Mouse (Mus musculus): ENCODE measurements around the gene Vmn1r199. TPM values are rescaled to one million over a fixed set of nuclear protein-coding genes. Genes with fewer than 3 reads are reported as not detected.
"Not testable (repeated sequence)": the region's sequence is repeated elsewhere in the genome, so short reads cannot be mapped to it uniquely, and the experiment has no call there.

The Vmn1r199 gene
- not detected in 2 replicates for polyA plus RNA-seq (2015; fragmentation: Nextera tagmentation; extraction: Ambion mirVana)

GRCm38 (mm10) chr13:22379518-22379917 is at the start of gene Vmn1r199:
Vmn1r199 (plus strand) TSS chr13:22379818.
- Histone ChIP-seq H3K27ac (ENCODE audit: low read length) (no peak within 1 kb of the TSS), H3K4me2 (replicated peaks; ENCODE audit: low read depth, low read length) (no peak within 1 kb of the TSS), H3K9ac (replicated peaks; ENCODE audit: low read depth) (no peak within 1 kb of the TSS), H3K4me1 (ENCODE audit: insufficient read depth, low read depth, low read length) (no peaks in the 10 kb centered on the region), H3K9me3 (ENCODE audit: low read length) (no peaks in the 10 kb centered on the region), H3K27me3 (replicated peaks; ENCODE audit: insufficient read depth, low read length) (no peaks in the 10 kb centered on the region), H3K36me3 (ENCODE audit: insufficient read depth, low read length) (no peaks in the 10 kb centered on the region), H3K4me3 (ENCODE audit: low read depth, low read length) (no peak within 1 kb of the TSS)
- whole genome bisulfite sequencing: 54% methylated on average over 2 of the region's 2 CpGs
- no peak for ATAC-seq
- no peak for DNase-seq (ENCODE audit: low spot score)
- TF ChIP-seq EP300 (IDR thresholded peaks at IDR 0.05) (no peak), CTCF (IDR thresholded peaks at IDR 0.05) (no peak)

GRCm38 (mm10) chr13:22333269-22333668 is 46.3 kb upstream of the Vmn1r199 start:
- H3K4me1 ChIP-seq (ENCODE audit: insufficient read depth, low read depth, low read length): no peaks in the 10 kb centered on the region
- ATAC-seq (no peak), DNase-seq (ENCODE audit: low spot score) (no peak)
- H3K4me2 ChIP-seq (replicated peaks; ENCODE audit: low read depth, low read length): no peak overlapping the region
- H3K36me3 ChIP-seq (ENCODE audit: insufficient read depth, low read length): no peaks in the 10 kb centered on the region
- no peak overlapping the region for H3K4me3 ChIP-seq (ENCODE audit: low read depth, low read length)
- H3K9me3 ChIP-seq (ENCODE audit: low read length): no peaks in the 10 kb centered on the region
- TF ChIP-seq CTCF (IDR thresholded peaks at IDR 0.05) (no peak), EP300 (IDR thresholded peaks at IDR 0.05) (no peak)
- no peak overlapping the region for H3K27ac ChIP-seq (ENCODE audit: low read length)
- 60% methylated on average over 2 of the region's 2 CpGs for WGBS
- no peaks in the 10 kb centered on the region for H3K27me3 ChIP-seq (replicated peaks; ENCODE audit: insufficient read depth, low read length)
- H3K9ac ChIP-seq (replicated peaks; ENCODE audit: low read depth): no peak overlapping the region

- Histone ChIP-seq H3K27ac (ENCODE audit: low read length) (no peak overlapping the region), H3K4me2 (replicated peaks; ENCODE audit: low read depth, low read length) (no peak overlapping the region), H3K4me1 (ENCODE audit: insufficient read depth, low read depth, low read length) (no peaks in the 10 kb centered on the region), H3K9ac (replicated peaks; ENCODE audit: low read depth) (no peak overlapping the region), H3K9me3 (ENCODE audit: low read length) (no peaks in the 10 kb centered on the region), H3K36me3 (ENCODE audit: insufficient read depth, low read length) (no peaks in the 10 kb centered on the region), H3K27me3 (replicated peaks; ENCODE audit: insufficient read depth, low read length) (no peaks in the 10 kb centered on the region), H3K4me3 (ENCODE audit: low read depth, low read length) (no peak overlapping the region)
- TF ChIP-seq CTCF (IDR thresholded peaks at IDR 0.05) (no peak), EP300 (IDR thresholded peaks at IDR 0.05) (no peak)
- no peak for DNase-seq (ENCODE audit: low spot score)
- no peak for ATAC-seq
- WGBS: 74% methylated on average over 1 of the region's 1 CpGs
Measured at GRCm38 (mm10) chr13:22335565-22335964, 44.1 kb upstream of the Vmn1r199 start.

- Histone ChIP-seq H3K4me1 (ENCODE audit: insufficient read depth, low read depth, low read length) (no peaks in the 10 kb centered on the region), H3K4me3 (ENCODE audit: low read depth, low read length) (no peak within 1 kb of the TSS), H3K36me3 (ENCODE audit: insufficient read depth, low read length) (no peaks in the 10 kb centered on the region), H3K9me3 (ENCODE audit: low read length) (no peaks in the 10 kb centered on the region), H3K27me3 (replicated peaks; ENCODE audit: insufficient read depth, low read length) (no peaks in the 10 kb centered on the region), H3K4me2 (replicated peaks; ENCODE audit: low read depth, low read length) (no peak within 1 kb of the TSS), H3K9ac (replicated peaks; ENCODE audit: low read depth) (no peak within 1 kb of the TSS), H3K27ac (ENCODE audit: low read length) (no peak within 1 kb of the TSS)
- no peak for ATAC-seq
- TF ChIP-seq EP300 (IDR thresholded peaks at IDR 0.05) (no peak), CTCF (IDR thresholded peaks at IDR 0.05) (no peak)
- WGBS: 27% methylated on average over 1 of the region's 1 CpGs
- DNase-seq (ENCODE audit: low spot score): no peak
Measured at GRCm38 (mm10) chr13:22350064-22350463, 29.6 kb upstream of the Vmn1r199 start, which contains the start of gene Vmn1r198. Vmn1r198 (plus strand) TSS chr13:22350364.

GRCm38 (mm10) chr13:22350813-22351212 is 28.8 kb upstream of the Vmn1r199 start:
- no peak overlapping the region for H3K4me3 ChIP-seq (ENCODE audit: low read depth, low read length)
- TF ChIP-seq CTCF (IDR thresholded peaks at IDR 0.05): no peak
- TF ChIP-seq EP300 (IDR thresholded peaks at IDR 0.05): no peak
- DNase-seq (ENCODE audit: low spot score) (no peak), ATAC-seq (no peak)
- no peaks in the 10 kb centered on the region for H3K4me1 ChIP-seq (ENCODE audit: insufficient read depth, low read depth, low read length)
- H3K27ac ChIP-seq (ENCODE audit: low read length): no peak overlapping the region
- no peaks in the 10 kb centered on the region for H3K36me3 ChIP-seq (ENCODE audit: insufficient read depth, low read length)
- no peak overlapping the region for H3K9ac ChIP-seq (replicated peaks; ENCODE audit: low read depth)
- 88% methylated on average over 1 of the region's 1 CpGs for WGBS
- H3K27me3 ChIP-seq (replicated peaks; ENCODE audit: insufficient read depth, low read length): no peaks in the 10 kb centered on the region
- no peaks in the 10 kb centered on the region for H3K9me3 ChIP-seq (ENCODE audit: low read length)
- H3K4me2 ChIP-seq (replicated peaks; ENCODE audit: low read depth, low read length): no peak overlapping the region

GRCm38 (mm10) chr13:22381128-22381527 is 1.5 kb downstream of the Vmn1r199 start:
- not testable (repeated sequence) for H3K36me3 ChIP-seq (ENCODE audit: insufficient read depth, low read length); H3K4me3 ChIP-seq (ENCODE audit: low read depth, low read length); H3K9me3 ChIP-seq (ENCODE audit: low read length); H3K27ac ChIP-seq (ENCODE audit: low read length); DNase-seq (ENCODE audit: low spot score); H3K9ac ChIP-seq (replicated peaks; ENCODE audit: low read depth); H3K27me3 ChIP-seq (replicated peaks; ENCODE audit: insufficient read depth, low read length); ATAC-seq; H3K4me2 ChIP-seq (replicated peaks; ENCODE audit: low read depth, low read length); H3K4me1 ChIP-seq (ENCODE audit: insufficient read depth, low read depth, low read length)
- WGBS: 61% methylated on average over 3 of the region's 3 CpGs

- DNase-seq (ENCODE audit: low spot score): no peak
- Histone ChIP-seq H3K4me1 (ENCODE audit: insufficient read depth, low read depth, low read length) (no peaks in the 10 kb centered on the region), H3K36me3 (ENCODE audit: insufficient read depth, low read length) (no peaks in the 10 kb centered on the region), H3K27ac (ENCODE audit: low read length) (no peak overlapping the region), H3K4me3 (ENCODE audit: low read depth, low read length) (no peak overlapping the region), H3K27me3 (replicated peaks; ENCODE audit: insufficient read depth, low read length) (no peaks in the 10 kb centered on the region), H3K9me3 (ENCODE audit: low read length) (no peaks in the 10 kb centered on the region), H3K4me2 (replicated peaks; ENCODE audit: low read depth, low read length) (no peak overlapping the region), H3K9ac (replicated peaks; ENCODE audit: low read depth) (no peak overlapping the region)
- TF ChIP-seq CTCF (IDR thresholded peaks at IDR 0.05): no peak
- no peak for TF ChIP-seq EP300 (IDR thresholded peaks at IDR 0.05)
- WGBS: 66% methylated on average over 3 of the region's 3 CpGs
- ATAC-seq: no peak
Measured at GRCm38 (mm10) chr13:22383401-22383800, 3.8 kb downstream of the Vmn1r199 start.
